Mouse (Mus musculus): Measurements from ENCODE around the gene Afmid. TPM values are rescaled to one million over a fixed set of nuclear protein-coding genes. Genes with fewer than 3 reads are reported as not detected.
A peak's percentile ranks its signal among the peaks of the same experiment; 100 is the strongest.
"Not testable (repeated sequence)": the region's sequence is repeated elsewhere in the genome, so short reads cannot be mapped to it uniquely, and the experiment has no call there.

Gene Afmid
- total RNA-seq, 1 experiment from 2014 or later = 10.4 TPM

DNA sequence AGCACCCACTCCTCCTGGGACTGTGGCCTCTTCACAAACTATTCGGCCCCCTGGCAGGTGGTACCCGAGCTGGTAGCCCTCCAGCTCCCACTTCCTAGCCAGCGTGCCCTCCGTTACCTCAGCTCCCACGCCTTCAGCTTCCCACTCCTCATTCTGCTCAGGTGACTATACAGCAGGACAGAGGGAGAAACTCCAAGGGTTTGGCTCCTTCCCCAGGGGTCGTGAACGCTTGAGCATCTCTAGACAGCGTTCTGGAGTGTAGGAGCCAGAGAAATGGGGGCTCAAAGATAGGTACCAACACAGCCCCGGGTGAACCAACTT is 34.3 kb upstream of the Afmid start:
- no peak for ATAC-seq (ENCODE audit: extremely low read depth, insufficient number of reproducible peaks, low FRiP score, poor library complexity, severe bottlenecking)

DNA sequence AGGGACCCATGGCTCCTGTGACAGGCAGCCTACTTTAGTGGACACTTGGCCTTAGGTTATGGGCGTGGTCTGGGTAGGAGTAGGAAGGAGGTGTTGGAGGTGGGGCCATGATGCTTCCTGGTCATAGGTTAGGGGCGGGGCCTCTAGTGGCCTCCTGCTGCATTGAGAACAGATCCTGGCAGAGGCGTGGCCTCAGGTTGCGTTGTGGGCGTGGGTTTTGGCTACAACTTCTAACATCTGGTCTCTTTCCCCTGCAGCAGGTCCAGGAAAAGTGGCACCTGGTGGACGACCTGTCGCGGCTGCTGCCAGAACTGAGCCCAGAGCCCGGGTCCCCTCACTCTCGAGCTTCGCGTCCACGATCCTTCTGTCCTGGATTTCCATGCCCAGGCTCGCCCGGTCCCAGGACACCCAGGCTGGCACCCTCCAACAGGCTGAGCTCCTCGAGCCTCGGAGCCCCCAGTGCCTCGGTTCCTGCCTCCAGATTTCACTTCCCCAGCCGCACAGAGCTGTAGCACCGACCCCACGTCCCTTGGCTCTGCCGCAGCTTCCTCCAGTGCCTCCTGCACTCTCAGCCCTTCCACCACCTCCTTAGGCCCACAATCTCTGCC is 33.3 kb upstream of the Afmid start:
- peak; percentile 86 for ATAC-seq (ENCODE audit: extremely low read depth, insufficient number of reproducible peaks, low FRiP score, poor library complexity, severe bottlenecking)

DNA sequence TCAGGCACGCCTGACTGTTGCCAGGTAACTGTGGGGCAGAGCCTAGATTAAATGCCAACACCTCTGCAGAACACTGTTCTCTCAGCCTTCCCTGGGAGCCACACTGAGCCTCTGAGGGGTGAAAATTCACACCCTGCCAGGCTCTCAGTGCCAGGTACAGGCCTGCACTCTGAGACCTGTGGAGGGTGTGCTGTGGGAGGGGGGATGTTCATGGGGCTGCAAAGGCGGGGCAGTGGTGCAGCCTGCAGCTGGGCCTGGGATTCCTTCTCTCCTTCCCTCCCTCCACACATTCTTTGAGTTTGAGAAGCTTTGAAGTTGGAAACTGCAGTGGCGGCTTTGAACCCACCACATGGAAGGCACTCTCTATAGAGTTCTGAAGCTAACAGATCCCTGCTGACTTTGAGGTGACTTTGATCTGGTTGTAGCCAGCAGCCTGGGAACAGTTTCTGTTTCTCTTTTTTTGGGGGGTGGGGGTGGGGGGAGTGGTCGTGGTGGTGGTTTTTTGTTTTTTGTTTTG is 31.6 kb upstream of the Afmid start:
- ATAC-seq (ENCODE audit: extremely low read depth, insufficient number of reproducible peaks, low FRiP score, poor library complexity, severe bottlenecking) = no peak

DNA sequence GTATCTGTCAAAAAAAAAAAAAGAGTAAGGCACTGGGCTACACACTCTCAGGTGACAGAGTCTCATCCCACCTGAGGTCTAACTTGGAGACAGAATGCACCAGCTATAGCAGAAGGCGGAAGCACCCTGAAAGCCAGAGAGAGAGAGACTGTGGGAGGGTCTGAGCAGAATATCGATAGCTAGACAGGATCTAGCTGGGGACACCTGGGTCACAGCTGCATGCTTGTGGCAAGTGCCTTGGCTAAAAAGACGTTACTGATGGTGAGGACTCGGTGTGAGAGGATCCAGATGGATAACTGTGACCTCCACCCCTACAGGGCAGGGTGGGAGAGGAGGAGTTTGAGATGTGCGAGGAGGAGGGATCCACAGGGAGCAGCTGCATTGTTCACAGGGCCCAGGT is 28.8 kb upstream of the Afmid start:
- no peak for ATAC-seq (ENCODE audit: extremely low read depth, insufficient number of reproducible peaks, low FRiP score, poor library complexity, severe bottlenecking)

DNA sequence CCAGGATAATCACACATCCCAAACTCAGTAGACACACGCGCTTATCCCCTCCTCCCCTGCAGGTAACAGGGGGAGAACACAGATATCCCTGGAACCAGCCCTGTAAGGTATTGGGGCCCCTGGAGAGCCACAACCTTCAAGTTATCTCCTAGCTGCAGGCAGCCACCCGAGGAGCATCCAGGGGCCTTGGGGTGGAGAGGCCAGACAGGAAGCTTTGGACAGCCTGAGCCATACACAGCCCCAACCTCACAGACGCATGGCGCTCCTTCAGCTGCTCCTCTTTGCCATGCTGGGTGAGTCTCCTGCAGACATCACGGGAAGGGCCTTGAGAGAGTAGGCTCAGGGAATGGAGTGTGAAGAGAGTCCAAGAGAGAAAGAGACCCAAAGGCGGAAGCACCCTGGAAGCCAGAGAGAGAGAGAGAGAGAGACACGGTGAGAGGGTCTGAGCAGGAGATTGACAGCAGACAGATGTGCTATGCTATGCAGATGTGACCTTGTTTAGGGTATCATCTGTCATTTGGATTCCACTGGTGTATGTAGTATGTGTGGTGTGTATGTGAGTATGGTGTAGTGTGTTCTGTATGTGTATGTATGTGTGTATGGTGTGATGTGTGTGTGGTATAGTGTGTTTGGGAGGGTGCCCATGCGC is 28.1 kb upstream of the Afmid start, which contains the start of gene 6030468B19Rik:
Gene 6030468B19Rik, plus strand, starts transcription at position 150 of the 649 bp plus-strand sequence.
- no peak for ATAC-seq (ENCODE audit: extremely low read depth, insufficient number of reproducible peaks, low FRiP score, poor library complexity, severe bottlenecking)

DNA sequence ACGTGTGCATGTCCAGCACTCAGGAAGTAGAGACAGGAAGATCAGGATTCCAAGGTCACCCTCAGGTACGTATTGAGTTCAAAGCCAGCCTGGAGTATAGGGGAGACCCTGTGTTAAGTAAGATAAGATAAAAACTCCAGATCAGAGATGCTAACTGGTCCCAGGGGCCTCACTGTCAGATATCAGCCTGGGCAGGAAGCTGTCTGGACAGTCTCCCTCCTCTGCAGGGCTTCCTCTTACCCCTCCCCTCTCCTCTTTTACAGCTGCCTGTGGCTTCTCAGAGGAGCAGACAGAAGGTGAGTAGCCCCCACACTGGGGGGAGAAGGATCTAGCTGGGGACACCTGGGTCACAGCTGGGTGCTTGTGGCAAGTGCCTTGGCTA is 27.6 kb upstream of the Afmid start:
- peak; percentile 30 for ATAC-seq (ENCODE audit: extremely low read depth, insufficient number of reproducible peaks, low FRiP score, poor library complexity, severe bottlenecking)

DNA sequence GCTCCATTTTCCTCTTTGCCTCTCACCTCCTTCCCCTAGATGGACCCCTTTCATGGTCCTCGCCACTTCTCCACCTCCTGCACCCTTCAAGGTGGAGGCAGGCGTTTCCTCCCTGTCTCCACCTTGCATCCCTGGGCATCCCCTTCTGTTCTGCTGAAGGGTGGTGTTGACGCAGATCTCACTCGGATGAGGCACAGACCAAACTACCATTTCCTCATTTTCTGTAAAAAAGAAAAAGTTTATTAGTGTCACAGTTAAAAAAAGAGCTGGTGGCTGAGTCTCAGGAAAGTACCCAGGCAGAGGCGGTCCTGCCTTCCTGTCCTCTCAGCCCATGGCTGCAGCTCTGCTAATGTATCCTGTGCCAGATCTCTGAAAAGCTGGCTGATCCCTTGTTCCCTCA is 26.6 kb upstream of the Afmid start:
- ATAC-seq (ENCODE audit: extremely low read depth, insufficient number of reproducible peaks, low FRiP score, poor library complexity, severe bottlenecking) = peak; percentile 54

DNA sequence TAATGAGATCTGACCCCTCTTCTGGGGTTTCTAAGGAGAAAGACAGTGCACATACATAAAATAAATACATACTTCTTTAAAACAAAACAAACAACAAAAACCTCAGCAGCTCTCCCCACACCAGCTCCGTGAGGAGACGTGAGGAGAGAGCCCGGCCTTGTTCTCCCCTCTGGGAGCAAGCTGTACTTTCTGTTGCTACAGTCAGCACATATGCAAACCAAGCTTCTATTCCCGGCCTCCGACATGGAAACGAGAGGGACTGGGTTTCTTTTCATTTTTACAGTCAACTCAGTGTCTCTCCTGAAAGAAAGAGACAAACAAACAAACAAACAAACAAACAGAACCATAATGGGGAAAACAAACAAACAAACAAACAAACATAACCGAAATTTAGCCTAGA is 25.7 kb upstream of the Afmid start:
- ATAC-seq (ENCODE audit: extremely low read depth, insufficient number of reproducible peaks, low FRiP score, poor library complexity, severe bottlenecking) = no peak

DNA sequence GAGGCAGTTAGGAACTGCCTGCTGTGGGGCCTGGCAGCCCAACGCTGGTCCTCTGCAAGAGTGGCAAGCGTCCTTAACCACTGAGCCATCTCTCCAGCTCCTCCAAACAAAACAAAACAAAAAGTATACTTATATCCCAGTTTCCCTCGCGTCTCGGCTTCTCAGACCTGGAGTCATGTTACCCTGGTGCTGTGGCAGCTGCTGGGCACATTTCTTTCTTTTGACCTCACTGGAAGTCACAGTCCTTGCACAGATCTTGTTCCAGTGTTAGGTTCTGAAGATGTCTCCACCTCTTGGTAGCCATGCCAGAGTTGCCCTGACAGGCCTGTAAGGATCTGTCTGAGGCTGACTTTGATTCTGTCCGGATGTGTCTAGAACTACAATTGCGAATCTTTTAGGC is 24.1 kb upstream of the Afmid start:
- no peak for ATAC-seq (ENCODE audit: extremely low read depth, insufficient number of reproducible peaks, low FRiP score, poor library complexity, severe bottlenecking)

DNA sequence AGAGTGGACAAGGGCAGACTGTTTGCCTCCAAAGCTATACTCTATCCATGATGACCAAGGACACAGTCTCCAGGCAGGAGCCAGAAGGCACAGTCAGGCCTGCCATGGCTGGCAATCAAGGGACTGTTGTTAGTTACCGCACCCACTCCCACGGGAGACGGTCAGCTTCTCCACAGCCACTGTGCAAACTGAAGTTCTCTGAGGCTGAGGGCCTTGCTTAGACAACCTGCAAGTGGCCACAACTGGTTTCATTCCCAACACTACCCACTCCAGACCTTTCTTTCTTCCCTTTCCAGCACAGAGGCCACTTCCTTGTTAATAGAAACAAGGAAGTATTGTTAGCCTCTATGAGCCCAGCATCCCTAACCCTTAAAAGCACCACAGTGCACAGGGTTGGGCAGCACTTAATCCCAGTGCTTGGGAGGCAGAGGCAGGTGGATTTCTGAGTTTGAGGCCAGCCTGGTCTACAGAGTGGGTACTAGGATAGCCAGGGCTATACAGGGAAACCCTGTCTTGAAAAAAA is 22.5 kb upstream of the Afmid start:
- ATAC-seq (ENCODE audit: extremely low read depth, insufficient number of reproducible peaks, low FRiP score, poor library complexity, severe bottlenecking) = no peak

DNA sequence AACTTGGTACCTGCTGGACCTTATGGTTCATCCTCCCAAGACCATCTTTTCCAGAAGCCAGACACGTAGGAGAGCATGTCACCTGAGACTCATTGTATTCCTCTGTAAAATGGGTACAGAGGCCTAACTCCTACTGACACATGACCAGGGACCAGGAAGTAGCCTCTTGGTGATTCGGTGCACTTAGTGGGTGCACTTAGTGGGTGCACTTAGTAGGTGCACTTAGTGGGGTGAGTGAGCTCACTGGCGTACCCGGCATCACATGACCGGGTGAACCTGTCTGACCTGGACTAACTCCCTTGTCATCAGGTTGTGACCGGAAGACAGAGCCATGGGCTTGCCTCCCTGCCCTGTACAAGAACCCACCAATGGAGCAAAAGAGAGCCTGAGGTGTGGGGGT is 18.9 kb upstream of the Afmid start:
- ATAC-seq (ENCODE audit: extremely low read depth, insufficient number of reproducible peaks, low FRiP score, poor library complexity, severe bottlenecking) = no peak

DNA sequence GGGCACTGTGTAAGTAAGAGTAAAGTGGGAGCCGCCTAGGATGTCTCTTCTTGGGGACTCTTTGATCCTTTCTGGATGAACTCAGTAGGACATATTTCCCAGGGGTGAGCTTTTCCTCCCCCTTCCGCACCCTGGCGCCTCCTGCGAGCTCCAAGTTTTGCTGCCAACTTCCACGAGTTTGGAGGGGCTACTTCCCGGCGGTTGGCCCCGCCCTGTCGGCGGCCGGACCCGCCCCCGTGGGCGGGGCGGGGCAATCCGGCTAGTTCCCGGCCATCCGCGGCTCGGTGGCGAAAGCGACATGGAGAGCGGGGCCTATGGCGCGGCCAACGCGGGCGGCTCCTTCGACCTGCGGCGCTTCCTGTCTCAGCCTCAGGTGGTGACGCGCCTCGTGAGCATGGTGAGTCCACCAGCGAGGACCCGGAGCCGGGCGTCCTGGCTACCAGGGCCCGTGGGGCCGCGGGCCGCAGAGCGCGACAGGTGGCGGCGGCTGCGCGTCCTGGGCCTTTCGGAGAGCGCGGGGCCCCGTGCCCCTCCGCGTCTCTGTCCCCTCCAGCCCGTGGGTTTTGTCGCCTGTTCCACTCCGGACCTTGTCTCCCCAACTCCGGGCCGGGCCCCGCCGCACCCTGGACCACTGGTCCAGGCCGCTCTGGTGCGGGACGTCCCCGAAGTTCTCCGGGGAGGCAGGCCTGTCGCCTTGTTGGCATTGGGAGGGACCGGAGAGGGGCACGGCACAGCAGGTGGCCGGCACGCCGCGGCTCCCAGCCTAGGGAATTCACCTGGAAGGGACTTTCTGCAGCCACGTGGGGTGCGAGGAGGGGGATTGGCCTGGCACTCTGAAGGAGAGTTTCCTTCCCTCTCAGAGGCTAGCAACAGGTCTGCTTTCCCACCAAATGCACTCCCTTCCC is 16.1 kb upstream of the Afmid start, which contains the start of the genes Gm20708 and Syngr2:
Gene Gm20708, plus strand, starts transcription at position 262 of the 905 bp plus-strand sequence.
Gene Syngr2, plus strand, starts transcription at position 262 of the 905 bp plus-strand sequence.
- peak; percentile 24 for ATAC-seq (ENCODE audit: extremely low read depth, insufficient number of reproducible peaks, low FRiP score, poor library complexity, severe bottlenecking)

DNA sequence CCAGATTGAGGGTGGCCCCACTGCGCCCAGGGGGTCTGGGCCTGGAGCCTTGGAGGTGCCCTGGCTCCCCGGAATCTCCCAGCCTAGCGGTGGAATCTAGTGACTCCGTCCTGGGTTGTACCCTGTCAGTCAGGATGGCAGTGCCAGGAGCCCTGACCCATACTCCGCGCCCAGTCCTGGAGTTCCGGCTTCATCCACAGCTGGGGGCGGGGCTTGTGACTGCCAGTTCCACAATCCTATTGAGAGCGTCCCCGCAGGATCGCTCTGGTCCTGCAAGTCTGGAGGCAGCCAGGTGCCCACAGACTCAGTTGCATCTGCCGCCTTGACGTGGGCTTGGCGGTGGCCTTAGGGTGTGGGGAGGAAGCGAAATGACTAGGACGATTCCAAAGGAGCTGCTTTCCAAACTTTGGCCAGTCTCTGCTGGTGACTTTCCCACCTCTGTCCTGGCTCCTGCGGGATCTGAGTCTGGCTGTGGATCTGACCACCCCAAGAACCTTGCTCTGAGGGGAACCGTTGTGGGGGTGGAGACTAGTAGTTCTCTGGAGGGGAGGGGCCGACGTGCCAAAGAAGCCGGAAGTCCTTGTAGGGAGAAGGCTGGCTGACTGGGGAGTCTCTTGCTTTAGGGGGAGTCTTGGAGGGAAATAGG is 15.2 kb upstream of the Afmid start:
- ATAC-seq (ENCODE audit: extremely low read depth, insufficient number of reproducible peaks, low FRiP score, poor library complexity, severe bottlenecking) = peak; percentile 67

DNA sequence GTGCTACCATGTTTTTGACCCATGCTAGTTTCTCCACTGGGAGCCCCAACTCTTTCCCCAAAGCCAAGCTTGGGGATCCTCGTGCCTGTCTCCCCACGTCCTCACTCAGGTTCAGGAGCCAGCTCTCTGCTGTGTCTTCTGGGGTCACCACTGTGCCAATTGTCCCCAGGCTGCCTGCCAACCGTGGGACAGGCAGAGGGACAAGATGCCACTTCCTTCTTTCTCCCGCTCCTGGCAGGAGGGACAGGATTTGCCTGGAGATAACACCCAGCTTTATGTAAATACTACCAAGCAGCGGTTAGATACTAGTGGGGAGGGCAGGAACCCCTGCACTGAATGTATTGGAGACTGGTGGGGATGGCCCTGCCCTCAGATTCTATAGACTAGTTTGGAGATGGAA is 11.9 kb upstream of the Afmid start:
- ATAC-seq (ENCODE audit: extremely low read depth, insufficient number of reproducible peaks, low FRiP score, poor library complexity, severe bottlenecking) = no peak

DNA sequence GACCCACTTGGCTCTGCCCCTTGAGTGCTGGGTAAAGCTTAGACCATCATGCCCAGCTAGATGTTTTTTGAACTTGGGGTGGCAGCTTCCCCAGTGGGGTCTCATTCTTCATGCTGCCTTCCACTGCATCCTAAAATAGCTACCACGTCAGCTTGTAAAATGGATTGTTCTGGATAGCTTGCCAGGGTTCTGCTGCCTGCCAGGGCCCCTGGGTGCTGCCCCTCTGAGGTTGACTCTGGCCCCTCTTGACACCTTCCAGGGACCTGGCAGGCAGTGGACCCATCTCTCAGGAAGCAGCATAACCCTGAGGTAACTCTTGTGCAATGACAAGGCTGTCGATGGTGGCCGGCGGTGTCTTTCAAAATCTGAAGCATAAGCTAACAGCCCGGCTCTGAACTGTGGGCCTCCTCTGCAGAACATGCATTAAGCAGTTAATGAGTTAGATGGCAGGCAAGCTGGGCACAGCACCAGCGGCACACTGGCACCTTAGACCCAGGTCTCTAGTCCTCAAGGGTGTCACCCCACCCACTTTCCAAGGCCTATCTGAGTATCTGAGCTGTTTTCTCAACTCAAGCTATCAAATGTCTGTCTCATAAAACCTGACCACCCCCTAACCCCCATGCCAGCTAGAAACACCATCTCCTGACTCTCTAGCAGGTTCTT is 10.9 kb upstream of the Afmid start:
- no peak for ATAC-seq (ENCODE audit: extremely low read depth, insufficient number of reproducible peaks, low FRiP score, poor library complexity, severe bottlenecking)

DNA sequence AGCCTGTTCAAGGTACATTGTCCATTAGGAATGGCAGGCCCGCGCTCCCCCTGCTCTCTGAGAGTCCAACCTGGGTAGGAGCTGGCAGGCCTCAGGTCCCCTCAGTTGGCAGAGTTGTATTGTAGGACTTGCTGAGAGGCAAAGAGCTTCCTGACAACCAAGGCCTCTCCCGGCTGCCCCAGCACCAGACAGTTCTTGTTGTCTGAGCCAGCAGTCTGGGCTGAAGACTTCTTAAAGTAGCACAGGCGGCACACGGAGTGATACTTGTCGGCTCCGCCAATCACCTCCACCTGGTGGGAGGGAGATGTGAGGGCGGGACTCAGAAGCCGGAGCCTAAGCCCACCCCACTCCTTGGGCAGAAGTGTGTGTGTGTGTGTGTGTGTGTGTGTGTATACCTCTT is 9.9 kb upstream of the Afmid start:
- not testable (repeated sequence) for ATAC-seq (ENCODE audit: extremely low read depth, insufficient number of reproducible peaks, low FRiP score, poor library complexity, severe bottlenecking)

DNA sequence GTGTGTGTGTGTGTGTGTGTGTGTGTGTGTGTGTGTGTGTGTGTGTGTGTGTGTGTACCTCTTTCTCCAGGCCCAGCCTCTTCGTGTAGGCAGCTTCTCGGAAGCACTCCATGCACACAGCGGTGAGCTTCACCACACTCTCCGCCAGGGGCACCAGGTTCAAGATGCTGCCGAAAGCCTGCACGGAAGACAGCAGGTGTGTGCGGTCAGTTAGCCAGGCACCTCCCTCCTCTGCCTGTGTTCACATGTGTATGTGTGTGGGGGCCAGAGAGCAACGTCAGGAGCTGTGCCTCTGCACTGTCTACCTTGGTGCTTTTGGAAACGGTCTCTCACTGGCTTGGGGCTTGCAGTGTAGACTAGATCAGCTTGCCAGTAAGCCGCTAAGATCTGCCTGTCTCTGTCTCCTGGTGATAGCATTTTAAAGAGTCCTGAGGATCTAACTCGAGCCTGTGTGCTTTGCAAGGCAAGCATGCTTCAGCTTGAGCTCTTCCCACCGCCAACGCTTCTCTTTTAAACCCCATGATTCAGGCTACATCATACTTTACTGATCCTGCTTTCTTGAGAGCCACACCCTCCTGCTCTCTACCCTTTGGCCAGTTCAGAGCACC is 9.2 kb upstream of the Afmid start:
- ATAC-seq (ENCODE audit: extremely low read depth, insufficient number of reproducible peaks, low FRiP score, poor library complexity, severe bottlenecking) = no peak

DNA sequence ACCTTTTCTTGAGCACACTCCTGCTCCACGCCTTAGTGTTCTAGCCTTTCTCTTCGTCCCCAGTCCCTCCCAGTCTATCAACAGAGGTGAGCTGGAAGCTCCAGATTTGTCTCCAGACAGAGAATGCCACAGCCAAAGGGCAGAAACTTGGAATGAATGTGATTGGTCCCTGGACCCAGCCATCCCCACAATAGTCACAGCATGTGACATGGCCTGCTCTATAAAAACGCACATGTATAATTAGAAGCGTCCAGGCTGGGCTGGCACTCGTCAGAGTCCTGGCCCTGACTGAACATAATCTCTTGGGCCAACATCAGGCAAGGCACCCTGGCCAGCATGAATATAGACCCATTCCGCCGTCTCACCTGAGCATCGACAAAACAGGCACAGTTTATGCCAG is 6.6 kb upstream of the Afmid start:
- ATAC-seq (ENCODE audit: extremely low read depth, insufficient number of reproducible peaks, low FRiP score, poor library complexity, severe bottlenecking) = no peak
